In the genomic region with DNA sequence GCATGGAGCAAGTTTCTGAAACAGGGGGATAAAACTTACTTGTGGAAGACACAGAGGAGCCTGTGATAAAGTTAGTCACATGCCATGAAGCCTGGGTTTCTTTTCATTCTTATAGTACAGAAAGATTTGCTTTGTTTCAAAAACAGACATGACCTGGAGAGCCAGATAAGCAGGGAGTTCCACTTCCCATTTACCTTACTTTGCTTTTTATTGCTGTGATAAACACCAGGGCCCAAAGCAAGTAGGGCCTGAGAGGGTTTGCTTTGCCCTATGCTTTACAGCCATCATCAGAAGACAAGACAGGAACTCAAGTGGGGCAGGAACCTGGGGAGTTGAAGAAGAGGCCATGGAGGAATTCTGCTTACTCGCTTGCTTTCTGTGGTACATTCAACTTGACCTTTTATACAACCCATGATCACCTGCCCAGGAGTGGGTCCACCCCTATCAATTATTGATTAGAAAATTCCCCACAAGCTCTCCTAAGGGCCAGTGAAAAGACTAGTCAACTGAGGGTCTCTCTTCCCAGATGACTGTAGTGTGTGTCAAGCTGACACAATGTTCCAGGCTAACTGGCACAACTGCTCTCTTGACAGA, we compare ENCODE assay signal across 30 mouse cellular contexts. TPM values are rescaled to one million over a fixed set of nuclear protein-coding genes. Genes with fewer than 3 reads are reported as not detected.
A peak's percentile ranks its signal among the peaks of the same experiment; 100 is the strongest.
DNase-seq lines count a peak whose midpoint lies in the region; ATAC-seq and TF ChIP-seq lines count a peak whose summit lies in the region.
"Had no signal": no experiment of that assay in that cellular context is flagged by ENCODE, and none has a peak within 500 bp of the region (broad histone marks: within the 10 kb centered on the region; RNA-seq: fewer than 3 reads in every experiment).

No protein-coding gene starts in this region.

- no peaks in the 10 kb centered on the region; a peak in 1 of 4 replicates for H3K27me3 ChIP-seq in MEL (ENCODE audit: control insufficient read depth in 1 of 2, insufficient read depth in 2 of 2, low read length in 2 of 2)
- H3K27me3 ChIP-seq in intestine, embryonic 16.5 days (replicated peaks; ENCODE audit: control insufficient read depth, insufficient read depth, low read length): no peaks in the 10 kb centered on the region
- H3K27me3 ChIP-seq in kidney, postnatal 0 days (ENCODE audit: insufficient read depth, low read length): no peaks in the 10 kb centered on the region
- H3K27me3 ChIP-seq in forebrain, embryonic 11.5 days (ENCODE audit: control insufficient read depth, insufficient read depth, low read length): peaks cover 44% of the 10 kb centered on the region
- H3K27me3 ChIP-seq: liver, embryonic 13.5 days; lung, embryonic 15.5 days; Patski had no signal

- peak overlapping the region; percentile 33 for H3K4me2 ChIP-seq in intestine, embryonic 16.5 days (ENCODE audit: low read depth, low read length)
- no peak overlapping the region for H3K4me2 ChIP-seq in kidney, postnatal 0 days (ENCODE audit: low read length)
- no peak overlapping the region for H3K4me2 ChIP-seq in forebrain, embryonic 11.5 days (ENCODE audit: low read depth, low read length, severe bottlenecking)
- H3K4me2 ChIP-seq: liver, embryonic 13.5 days; lung, embryonic 15.5 days; midbrain, embryonic 13.5 days had no signal

- peak; percentile 35 for DNase-seq in kidney, adult 11 months
- no peak for DNase-seq in kidney, postnatal 36 days
- peak; percentile 22 for DNase-seq in MEL (ENCODE audit: low read depth, low spot score)
- no peak for DNase-seq in kidney, postnatal 0 days (ENCODE audit: low spot score)
- DNase-seq in forebrain, embryonic 11.5 days (ENCODE audit: low spot score): no peak
- no peak for DNase-seq in cerebellum, adult 9-11 months
- DNase-seq: adrenal gland, adult 2 months; cerebellum, adult 11-12 months; cerebellum, postnatal 14 days; liver, embryonic 13.5 days; lung, postnatal 36 days; right cerebral cortex, postnatal 14 days; spleen, adult 18-20 months; thymus, postnatal 14 days had no signal

- H3K27ac ChIP-seq in MEL (ENCODE audit: control insufficient read depth, low read depth, low read length): no peak overlapping the region
- peak overlapping the region; percentile 94 for H3K27ac ChIP-seq in intestine, embryonic 16.5 days (ENCODE audit: low read length)
- peak overlapping the region; percentile 87 for H3K27ac ChIP-seq in kidney, postnatal 0 days
- no peak overlapping the region for H3K27ac ChIP-seq in forebrain, embryonic 11.5 days (ENCODE audit: low read depth, low read length)
- H3K27ac ChIP-seq: forebrain, embryonic 10.5 days; heart, embryonic 10.5 days; layer of hippocampus, adult 2 months; liver, embryonic 13.5 days; lung, embryonic 15.5 days; midbrain, embryonic 13.5 days had no signal

- 52% methylated on average over 1 of the region's 1 CpGs for WGBS in intestine, embryonic 16.5 days
- 77% methylated on average over 1 of the region's 1 CpGs for WGBS in kidney, postnatal 0 days
- WGBS in forebrain, embryonic 11.5 days: 92% methylated on average over 1 of the region's 1 CpGs

- no peak overlapping the region for H3K9ac ChIP-seq in MEL (ENCODE audit: control insufficient read depth, low read depth, low read length, poor library complexity, severe bottlenecking)
- H3K9ac ChIP-seq in intestine, embryonic 16.5 days (ENCODE audit: low read depth, low read length): no peak overlapping the region
- no peak overlapping the region for H3K9ac ChIP-seq in kidney, postnatal 0 days (ENCODE audit: low read depth, low read length)
- no peak overlapping the region for H3K9ac ChIP-seq in forebrain, embryonic 11.5 days (ENCODE audit: low read length)
- H3K9ac ChIP-seq: liver, embryonic 13.5 days; lung, embryonic 15.5 days; midbrain, embryonic 13.5 days had no signal

- no peak for TF ChIP-seq POLR2A in MEL (IDR thresholded peaks at IDR 0.05; ENCODE audit: control insufficient read depth in 1 of 2, insufficient read depth in 1 of 2, low read depth in 1 of 2, low read length in 2 of 2, poor library complexity in 1 of 2)

- peak; percentile 83 for ATAC-seq in intestine, embryonic 16.5 days
- no peak for ATAC-seq in kidney, postnatal 0 days (replicated peaks; ENCODE audit: low FRiP score, low read depth)
- ATAC-seq in forebrain, embryonic 11.5 days (replicated peaks; ENCODE audit: low FRiP score): no peak
- ATAC-seq: hindbrain, embryonic 16.5 days; midbrain, embryonic 13.5 days; Patski had no signal

- TF ChIP-seq CTCF in MEL (IDR thresholded peaks at IDR 0.05 in 2 of 3, conservative IDR thresholded peaks at IDR 0.05 in 1 of 3; ENCODE audit: control insufficient read depth in 1 of 3, insufficient read depth in 1 of 3, low read depth in 2 of 3, low read length in 3 of 3, poor library complexity in 1 of 3, severe bottlenecking in 1 of 3): no peak
- TF ChIP-seq CTCF in kidney, postnatal 0 days (IDR thresholded peaks at IDR 0.05; ENCODE audit: low read depth): no peak

- no peaks in the 10 kb centered on the region for H3K36me3 ChIP-seq in MEL (ENCODE audit: control insufficient read depth in 1 of 2, insufficient read depth in 2 of 2, low read length in 2 of 2)
- no peaks in the 10 kb centered on the region for H3K36me3 ChIP-seq in intestine, embryonic 16.5 days (ENCODE audit: control insufficient read depth, insufficient read depth, low read length)
- no peaks in the 10 kb centered on the region for H3K36me3 ChIP-seq in kidney, postnatal 0 days (ENCODE audit: insufficient read depth, low read length)
- no peaks in the 10 kb centered on the region for H3K36me3 ChIP-seq in forebrain, embryonic 11.5 days (ENCODE audit: control insufficient read depth, insufficient read depth, low read length)
- H3K36me3 ChIP-seq: forebrain, embryonic 10.5 days; heart, embryonic 10.5 days; liver, embryonic 13.5 days; lung, embryonic 15.5 days; midbrain, embryonic 13.5 days had no signal

- no peak for TF ChIP-seq RAD21 in MEL (IDR thresholded peaks at IDR 0.05; ENCODE audit: low read depth, low read length)

- H3K79me2 ChIP-seq in MEL (ENCODE audit: control insufficient read depth, insufficient read depth, low read length, poor library complexity): no peaks in the 10 kb centered on the region

- no peak overlapping the region for H3K4me3 ChIP-seq in MEL (ENCODE audit: control insufficient read depth in 1 of 2, insufficient read depth in 1 of 2, low read depth in 2 of 2, low read length in 2 of 2)
- no peak overlapping the region for H3K4me3 ChIP-seq in intestine, embryonic 16.5 days (ENCODE audit: low read length)
- no peak overlapping the region for H3K4me3 ChIP-seq in kidney, postnatal 0 days (replicated peaks; ENCODE audit: low read depth, low read length)
- H3K4me3 ChIP-seq in forebrain, embryonic 11.5 days (ENCODE audit: low read depth, low read length): no peak overlapping the region
- H3K4me3 ChIP-seq: forebrain, embryonic 10.5 days; heart, embryonic 10.5 days; layer of hippocampus, adult 2 months; liver, embryonic 13.5 days; lung, embryonic 15.5 days; megakaryocyte, embryonic 14.5 days; midbrain, embryonic 13.5 days had no signal

- H3K9me3 ChIP-seq in MEL (replicated peaks; ENCODE audit: insufficient read depth, low read length): no peaks in the 10 kb centered on the region
- no peaks in the 10 kb centered on the region for H3K9me3 ChIP-seq in intestine, embryonic 16.5 days (ENCODE audit: control insufficient read depth, low read length)
- no peaks in the 10 kb centered on the region for H3K9me3 ChIP-seq in kidney, postnatal 0 days (replicated peaks; ENCODE audit: low read length)
- H3K9me3 ChIP-seq in forebrain, embryonic 11.5 days (ENCODE audit: control insufficient read depth, low read length): no peaks in the 10 kb centered on the region
- H3K9me3 ChIP-seq: forebrain, embryonic 10.5 days; heart, embryonic 10.5 days; liver, embryonic 13.5 days; lung, embryonic 15.5 days; megakaryocyte, embryonic 14.5 days; midbrain, embryonic 13.5 days had no signal

- H3K4me1 ChIP-seq in MEL (ENCODE audit: control insufficient read depth in 1 of 2, insufficient read depth in 2 of 2, low read length in 2 of 2): peaks cover 0 to 3% of the 10 kb centered on the region in 2 experiments; a peak in 1 of 4 replicates
- peaks cover 19% of the 10 kb centered on the region; the same call in 1 of the 2 replicates for H3K4me1 ChIP-seq in intestine, embryonic 16.5 days (ENCODE audit: control insufficient read depth, insufficient read depth, low read length)
- peaks cover 8% of the 10 kb centered on the region; the same call in 1 of the 2 replicates for H3K4me1 ChIP-seq in kidney, postnatal 0 days (replicated peaks; ENCODE audit: insufficient read depth, low read length)
- peaks cover 4% of the 10 kb centered on the region; the same call in 1 of the 2 replicates for H3K4me1 ChIP-seq in forebrain, embryonic 11.5 days (replicated peaks; ENCODE audit: control insufficient read depth, insufficient read depth, low read length)
- H3K4me1 ChIP-seq: liver, embryonic 13.5 days had no signal

- TF ChIP-seq EP300 in MEL (IDR thresholded peaks at IDR 0.05; ENCODE audit: low read depth in 1 of 2, low read length in 2 of 2): no peak

TF ChIP-seq in MEL, 35 proteins besides CTCF, POLR2A, EP300 and RAD21 (continues in another document):
- TF ChIP-seq ELF1 (IDR thresholded peaks at IDR 0.05; ENCODE audit: low read depth, low read length) (no peak), RCOR1 (IDR thresholded peaks at IDR 0.05; ENCODE audit: low read depth, low read length) (peak; percentile 53; the same call in 1 of the 2 replicates)

RNA-seq across cellular contexts. Expression of gene Aoc1, which starts 7.4 kb away (rescaled TPM):
- total RNA-seq in MEL (2012; rRNA removed): not detected in 2 replicates
- not detected for polyA plus RNA-seq in MEL (2012; ENCODE audit: insufficient read depth in 1 of 2, insufficient read length in 2 of 2, low read depth in 1 of 2, low replicate concordance in 2 of 2, missing spikeins in 1 of 2)
- polyA plus RNA-seq in intestine, embryonic 16.5 days (2015; fragmentation: Nextera tagmentation; extraction: Ambion mirVana): 51.9 and 71.5 TPM in 2 replicates
- 9.9 and 11.0 TPM in 2 replicates for polyA plus RNA-seq in kidney, postnatal 0 days (2015; fragmentation: Nextera tagmentation; extraction: Ambion mirVana)
- not detected in 2 replicates for polyA plus RNA-seq in forebrain, embryonic 11.5 days (2014; fragmentation: Nextera tagmentation; extraction: Ambion mirVana)
- total RNA-seq: adrenal gland, adult 2 months; gastrocnemius, adult 18-20 months; hematopoietic stem cell, adult 5-6 weeks; layer of hippocampus, adult 2 months; layer of hippocampus, postnatal 25 days; left cerebral cortex, postnatal 10 days; monocyte, adult 5-6 weeks; neutrophil, adult 5-6 weeks had no signal
- polyA plus RNA-seq: adrenal gland, adult 2 months; embryonic facial prominence, embryonic 11.5 days; heart, embryonic 10.5 days; hindbrain, embryonic 16.5 days; liver, embryonic 13.5 days; midbrain, embryonic 13.5 days had no signal

RNA-seq across cellular contexts. Expression of gene Tmem176b, which starts 24.0 kb away (rescaled TPM):
- 22.2 and 23.0 TPM in 2 replicates for total RNA-seq in MEL (2012; rRNA removed)
- polyA plus RNA-seq in MEL (2012; ENCODE audit: insufficient read depth in 1 of 2, insufficient read length in 2 of 2, low read depth in 1 of 2, low replicate concordance in 2 of 2, missing spikeins in 1 of 2): 10 to 100 TPM in 1 of 2 experiments, not detected in 1; 77.0 TPM
- polyA plus RNA-seq in intestine, embryonic 16.5 days (2015; fragmentation: Nextera tagmentation; extraction: Ambion mirVana): 403 and 414 TPM in 2 replicates
- polyA plus RNA-seq in kidney, postnatal 0 days (2015; fragmentation: Nextera tagmentation; extraction: Ambion mirVana): 669 and 685 TPM in 2 replicates
- polyA plus RNA-seq in forebrain, embryonic 11.5 days (2014; fragmentation: Nextera tagmentation; extraction: Ambion mirVana): 50.5 and 51.0 TPM in 2 replicates

RNA-seq across cellular contexts. Expression of gene Tmem176a, which starts 24.5 kb away (rescaled TPM):
- total RNA-seq in MEL (2012; rRNA removed): 3.9 TPM in 2 replicates
- polyA plus RNA-seq in MEL (2012; ENCODE audit: insufficient read depth in 1 of 2, insufficient read length in 2 of 2, low read depth in 1 of 2, low replicate concordance in 2 of 2, missing spikeins in 1 of 2): 10 to 100 TPM in 1 of 2 experiments, not detected in 1; 18.5 TPM
- polyA plus RNA-seq in intestine, embryonic 16.5 days (2015; fragmentation: Nextera tagmentation; extraction: Ambion mirVana): 183 TPM in 2 replicates
- polyA plus RNA-seq in kidney, postnatal 0 days (2015; fragmentation: Nextera tagmentation; extraction: Ambion mirVana): 315 and 333 TPM in 2 replicates
- 15.7 and 18.2 TPM in 2 replicates for polyA plus RNA-seq in forebrain, embryonic 11.5 days (2014; fragmentation: Nextera tagmentation; extraction: Ambion mirVana)

Comparison
In these comparisons a context has a peak if more than half of its experiments do, and no peak if none do; other contexts are left out.
1. DNase-seq: peak in kidney, adult 11 months (single experiment) and MEL (single experiment); none in kidney, postnatal 36 days (0 of 2), kidney, postnatal 0 days (single experiment), forebrain, embryonic 11.5 days (single experiment) and cerebellum, adult 9-11 months (single experiment).
2. H3K27ac ChIP-seq: peak in intestine, embryonic 16.5 days (single experiment) and kidney, postnatal 0 days (single experiment); none in MEL (single experiment) and forebrain, embryonic 11.5 days (single experiment).
3. RNA of gene Aoc1, which starts 7.4 kb away (polyA plus RNA-seq): 51.9 to 71.5 TPM in intestine, embryonic 16.5 days and 9.9 to 11.0 TPM in kidney, postnatal 0 days; not detected in MEL and not detected in forebrain, embryonic 11.5 days; every median in the first group is over 10 times any median in the second.